Mouse (Mus musculus): ENCODE data around the gene Abhd14a. TPM values are rescaled to one million over a fixed set of nuclear protein-coding genes. Genes with fewer than 3 reads are reported as not detected.
"Not testable (repeated sequence)": the region's sequence is repeated elsewhere in the genome, so short reads cannot be mapped to it uniquely, and the experiment has no call there.

The Abhd14a gene
- 48.6 and 48.7 TPM in 2 replicates for polyA plus RNA-seq (2015; fragmentation: Nextera tagmentation; extraction: Ambion mirVana)

- Histone ChIP-seq H3K27me3 (replicated peaks) (no peaks in the 10 kb centered on the region), H3K4me1 (peaks cover 46% of the 10 kb centered on the region), H3K9me3 (no peaks in the 10 kb centered on the region), H3K27ac (peak within 1 kb of the TSS; percentile 67), H3K36me3 (no peaks in the 10 kb centered on the region), H3K4me2 (peak within 1 kb of the TSS; percentile 86), H3K4me3 (replicated peaks) (peak within 1 kb of the TSS; percentile 52), H3K9ac (peak within 1 kb of the TSS; percentile 7)
- peak; percentile 87 for ATAC-seq (ENCODE audit: insufficient read depth, low FRiP score, low read depth)
- 0% methylated on average over 24 of the region's 24 CpGs for WGBS
These were observed at the start of gene Abhd14a, which contains the start of gene Abhd14b for GRCm38 (mm10) chr9:106447348-106447747. Gene Abhd14a, minus strand, starts transcription at chr9:106447678. Gene Abhd14b, plus strand, starts transcription at chr9:106447459.

GRCm38 (mm10) chr9:106487602-106488001 is 40.1 kb upstream of the Abhd14a start:
- not testable (repeated sequence) for H3K27me3 ChIP-seq (replicated peaks); H3K9ac ChIP-seq; H3K4me2 ChIP-seq; H3K9me3 ChIP-seq; H3K4me3 ChIP-seq (replicated peaks); ATAC-seq (ENCODE audit: insufficient read depth, low FRiP score, low read depth); H3K27ac ChIP-seq; H3K4me1 ChIP-seq
- peaks cover 19% of the 10 kb centered on the region for H3K36me3 ChIP-seq
- WGBS = 81% methylated on average over 6 of the region's 6 CpGs

- H3K27ac ChIP-seq = no peak overlapping the region
- no peaks in the 10 kb centered on the region for H3K27me3 ChIP-seq (replicated peaks)
- peaks cover 28% of the 10 kb centered on the region for H3K36me3 ChIP-seq
- WGBS = 74% methylated on average over 10 of the region's 10 CpGs
- H3K9me3 ChIP-seq = no peaks in the 10 kb centered on the region
- H3K4me1 ChIP-seq = no peaks in the 10 kb centered on the region
- no peak overlapping the region for H3K4me3 ChIP-seq (replicated peaks)
- no peak overlapping the region for H3K4me2 ChIP-seq
- ATAC-seq (ENCODE audit: insufficient read depth, low FRiP score, low read depth) = no peak
- no peak overlapping the region for H3K9ac ChIP-seq
These were observed 37.6 kb upstream of the Abhd14a start for GRCm38 (mm10) chr9:106485076-106485475.

GRCm38 (mm10) chr9:106483606-106484005 is 36.1 kb upstream of the Abhd14a start:
- no peak for ATAC-seq (ENCODE audit: insufficient read depth, low FRiP score, low read depth)
- Histone ChIP-seq H3K4me3 (replicated peaks) (no peak overlapping the region), H3K36me3 (peaks cover 28% of the 10 kb centered on the region), H3K4me2 (no peak overlapping the region), H3K4me1 (0 out of 2 replicates have a peak, but pooled peaks cover 3% of the 10 kb centered on the region), H3K9ac (no peak overlapping the region), H3K9me3 (no peaks in the 10 kb centered on the region), H3K27me3 (replicated peaks) (no peaks in the 10 kb centered on the region), H3K27ac (no peak overlapping the region)
- WGBS = 89% methylated on average over 17 of the region's 17 CpGs

- Histone ChIP-seq H3K4me3 (replicated peaks) (no peak overlapping the region), H3K4me2 (no peak overlapping the region), H3K36me3 (peaks cover 28% of the 10 kb centered on the region), H3K4me1 (peaks cover 6% of the 10 kb centered on the region), H3K9ac (no peak overlapping the region), H3K9me3 (no peaks in the 10 kb centered on the region), H3K27me3 (replicated peaks) (no peaks in the 10 kb centered on the region), H3K27ac (no peak overlapping the region)
- 95% methylated on average over 10 of the region's 10 CpGs for WGBS
- no peak for ATAC-seq (ENCODE audit: insufficient read depth, low FRiP score, low read depth)
These were observed 35.7 kb upstream of the Abhd14a start for GRCm38 (mm10) chr9:106483136-106483535.

GRCm38 (mm10) chr9:106482578-106483115 is 35.2 kb upstream of the Abhd14a start:
- no peak for ATAC-seq (ENCODE audit: insufficient read depth, low FRiP score, low read depth)
- no peak overlapping the region for H3K4me3 ChIP-seq (replicated peaks)
- H3K4me1 ChIP-seq = peaks cover 11% of the 10 kb centered on the region
- WGBS = 83% methylated on average over 17 of the region's 17 CpGs
- no peaks in the 10 kb centered on the region for H3K27me3 ChIP-seq (replicated peaks)
- no peak overlapping the region for H3K27ac ChIP-seq
- no peak overlapping the region for H3K9ac ChIP-seq
- H3K36me3 ChIP-seq = peaks cover 28% of the 10 kb centered on the region
- no peak overlapping the region for H3K4me2 ChIP-seq
- H3K9me3 ChIP-seq = no peaks in the 10 kb centered on the region

GRCm38 (mm10) chr9:106481676-106482075 is 34.2 kb upstream of the Abhd14a start:
- WGBS = 89% methylated on average over 13 of the region's 13 CpGs
- H3K36me3 ChIP-seq = peaks cover 28% of the 10 kb centered on the region
- H3K4me2 ChIP-seq = no peak overlapping the region
- H3K9ac ChIP-seq = no peak overlapping the region
- no peaks in the 10 kb centered on the region for H3K27me3 ChIP-seq (replicated peaks)
- H3K27ac ChIP-seq = no peak overlapping the region
- peaks cover 12% of the 10 kb centered on the region for H3K4me1 ChIP-seq
- no peak for ATAC-seq (ENCODE audit: insufficient read depth, low FRiP score, low read depth)
- H3K4me3 ChIP-seq (replicated peaks) = no peak overlapping the region
- H3K9me3 ChIP-seq = no peaks in the 10 kb centered on the region

GRCm38 (mm10) chr9:106481075-106481474 is 33.6 kb upstream of the Abhd14a start:
- ATAC-seq (ENCODE audit: insufficient read depth, low FRiP score, low read depth) = no peak
- Histone ChIP-seq H3K9me3 (no peaks in the 10 kb centered on the region), H3K27ac (no peak overlapping the region), H3K27me3 (replicated peaks) (no peaks in the 10 kb centered on the region), H3K4me1 (peaks cover 18% of the 10 kb centered on the region), H3K4me3 (replicated peaks) (no peak overlapping the region), H3K36me3 (peaks cover 28% of the 10 kb centered on the region), H3K9ac (no peak overlapping the region), H3K4me2 (no peak overlapping the region)
- WGBS = 86% methylated on average over 15 of the region's 15 CpGs

GRCm38 (mm10) chr9:106480541-106480940 is 33.1 kb upstream of the Abhd14a start:
- no peak for ATAC-seq (ENCODE audit: insufficient read depth, low FRiP score, low read depth)
- 79% methylated on average over 7 of the region's 7 CpGs for WGBS
- peaks cover 28% of the 10 kb centered on the region for H3K36me3 ChIP-seq

GRCm38 (mm10) chr9:106478101-106478500 is 30.6 kb upstream of the Abhd14a start:
- 0 out of 2 replicates have a peak overlapping the region, but pooled peaks have one; percentile 41 for H3K9ac ChIP-seq
- peak overlapping the region; percentile 95 for H3K4me2 ChIP-seq
- 78% methylated on average over 9 of the region's 9 CpGs for WGBS
- no peaks in the 10 kb centered on the region for H3K9me3 ChIP-seq
- H3K36me3 ChIP-seq = peaks cover 11% of the 10 kb centered on the region
- peak overlapping the region; percentile 85 for H3K4me3 ChIP-seq (replicated peaks)
- peaks cover 46% of the 10 kb centered on the region for H3K4me1 ChIP-seq
- ATAC-seq (ENCODE audit: insufficient read depth, low FRiP score, low read depth) = no peak
- no peaks in the 10 kb centered on the region for H3K27me3 ChIP-seq (replicated peaks)
- H3K27ac ChIP-seq = no peak overlapping the region

More at GRCm38 (mm10) chr9:106480541-106480940, 33.1 kb upstream of the Abhd14a start:
- Histone ChIP-seq H3K4me1 (peaks cover 22% of the 10 kb centered on the region), H3K4me2 (no peak overlapping the region), H3K27ac (no peak overlapping the region), H3K27me3 (replicated peaks) (no peaks in the 10 kb centered on the region), H3K4me3 (replicated peaks) (no peak overlapping the region), H3K9me3 (no peaks in the 10 kb centered on the region), H3K9ac (no peak overlapping the region)

- H3K36me3 ChIP-seq = peaks cover 9% of the 10 kb centered on the region
- H3K4me3 ChIP-seq (replicated peaks) = peak overlapping the region; percentile 85
- no peaks in the 10 kb centered on the region for H3K9me3 ChIP-seq
- no peak overlapping the region for H3K27ac ChIP-seq
- no peaks in the 10 kb centered on the region for H3K27me3 ChIP-seq (replicated peaks)
- 3% methylated on average over 16 of the region's 16 CpGs for WGBS
- no peak for ATAC-seq (ENCODE audit: insufficient read depth, low FRiP score, low read depth)
- peak overlapping the region; percentile 41 for H3K9ac ChIP-seq
- peaks cover 46% of the 10 kb centered on the region for H3K4me1 ChIP-seq
- H3K4me2 ChIP-seq = peak overlapping the region; percentile 95
These were observed 30.2 kb upstream of the Abhd14a start for GRCm38 (mm10) chr9:106477649-106478048.

GRCm38 (mm10) chr9:106476924-106477484 is 29.5 kb upstream of the Abhd14a start, which contains the start of gene Parp3:
Gene Parp3, minus strand, starts transcription at chr9:106476949.
- peaks cover 46% of the 10 kb centered on the region for H3K4me1 ChIP-seq

More at GRCm38 (mm10) chr9:106476924-106477484, 29.5 kb upstream of the Abhd14a start, which contains the start of gene Parp3:
- Histone ChIP-seq H3K36me3 (peaks cover 9% of the 10 kb centered on the region), H3K4me3 (replicated peaks) (peak within 1 kb of the TSS; percentile 85), H3K27ac (peak within 1 kb of the TSS; percentile 83), H3K9ac (peak within 1 kb of the TSS; percentile 41), H3K9me3 (no peaks in the 10 kb centered on the region), H3K4me2 (peak within 1 kb of the TSS; percentile 95), H3K27me3 (replicated peaks) (no peaks in the 10 kb centered on the region)
- 1% methylated on average over 41 of the region's 41 CpGs for WGBS
- peak; percentile 98 for ATAC-seq (ENCODE audit: insufficient read depth, low FRiP score, low read depth)
